Mouse (Mus musculus): ENCODE measurements around the gene Rora.

Rora gene

DNA sequence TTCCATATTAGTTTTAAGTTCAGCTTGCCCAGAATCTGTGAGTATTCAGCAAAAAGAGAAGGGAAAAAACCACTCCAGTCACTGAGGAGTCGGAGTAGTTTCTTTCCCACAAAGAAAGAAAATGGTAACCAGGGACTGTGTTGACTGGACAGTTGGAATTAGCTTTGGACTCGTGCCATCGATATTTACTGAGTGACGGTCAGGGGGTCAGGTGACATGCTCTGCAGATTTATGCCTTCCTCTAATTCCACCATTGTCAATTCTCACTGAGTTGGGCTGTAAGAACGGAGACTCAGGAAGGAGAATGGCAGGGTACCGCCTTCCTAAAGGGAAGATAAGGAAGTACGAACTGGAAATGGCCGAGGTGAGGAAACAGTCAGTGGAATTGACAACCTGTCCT, 670.2 kb downstream of the Rora start:
- DNase-seq: no peak

DNA sequence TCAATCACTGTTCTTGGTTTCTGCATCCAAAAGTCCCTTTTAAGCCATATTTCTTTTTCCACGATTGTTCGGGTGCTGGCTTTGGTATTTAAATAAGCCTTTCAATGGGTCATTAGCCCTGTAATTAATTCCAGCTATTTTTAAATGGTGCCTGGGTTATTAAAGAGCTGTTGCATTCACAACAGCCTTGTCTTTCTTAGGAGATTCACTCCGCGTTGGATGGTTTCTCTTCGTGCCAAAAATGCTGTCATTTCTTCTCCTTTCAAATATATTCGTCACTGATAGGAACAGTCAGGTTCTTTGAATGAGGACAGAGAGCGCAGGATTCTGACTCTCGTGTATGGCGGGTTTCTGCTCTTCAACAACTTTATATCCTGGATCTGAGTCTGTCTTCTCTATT, 673.5 kb downstream of the Rora start:
- no peak for DNase-seq

DNA sequence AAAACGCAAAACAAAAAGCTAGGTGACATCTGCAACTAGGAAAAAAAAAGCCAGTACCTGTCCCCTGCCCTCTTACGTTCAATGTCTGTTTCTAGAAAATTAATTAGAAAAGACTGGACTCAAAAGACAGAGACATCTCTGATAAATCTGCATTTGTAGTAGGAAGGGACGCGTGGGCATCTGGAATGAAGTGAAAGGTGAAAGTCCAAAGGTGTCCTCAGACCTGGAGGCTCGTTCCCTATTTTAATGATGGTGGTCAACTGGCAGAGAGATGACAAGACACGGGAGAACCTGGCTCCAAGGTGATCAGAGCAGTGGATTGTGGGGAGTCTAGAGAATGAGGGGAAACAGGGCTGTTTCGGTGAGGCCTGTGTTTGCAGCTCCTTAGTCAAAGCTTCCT, 674.0 kb downstream of the Rora start:
- DNase-seq: no peak

DNA sequence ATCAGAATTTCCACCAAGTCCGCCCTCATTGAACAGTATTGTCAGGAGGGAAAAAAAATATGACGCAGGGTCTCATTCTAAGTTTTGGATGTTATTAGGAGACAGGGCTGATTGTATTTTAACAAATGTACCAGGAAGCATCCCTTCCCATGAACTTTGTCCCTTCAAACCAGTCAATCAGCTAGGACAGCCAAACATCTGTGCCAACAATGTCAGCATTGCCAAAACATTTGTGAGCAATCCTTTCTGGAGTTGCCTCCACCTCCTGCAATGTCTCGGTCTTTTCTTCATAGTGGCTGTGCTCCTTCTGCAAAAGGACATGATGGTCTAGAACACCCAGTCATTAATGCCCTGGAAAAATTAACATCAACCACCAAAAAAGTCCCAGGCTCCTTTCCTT, 678.2 kb downstream of the Rora start:
- no peak for DNase-seq

DNA sequence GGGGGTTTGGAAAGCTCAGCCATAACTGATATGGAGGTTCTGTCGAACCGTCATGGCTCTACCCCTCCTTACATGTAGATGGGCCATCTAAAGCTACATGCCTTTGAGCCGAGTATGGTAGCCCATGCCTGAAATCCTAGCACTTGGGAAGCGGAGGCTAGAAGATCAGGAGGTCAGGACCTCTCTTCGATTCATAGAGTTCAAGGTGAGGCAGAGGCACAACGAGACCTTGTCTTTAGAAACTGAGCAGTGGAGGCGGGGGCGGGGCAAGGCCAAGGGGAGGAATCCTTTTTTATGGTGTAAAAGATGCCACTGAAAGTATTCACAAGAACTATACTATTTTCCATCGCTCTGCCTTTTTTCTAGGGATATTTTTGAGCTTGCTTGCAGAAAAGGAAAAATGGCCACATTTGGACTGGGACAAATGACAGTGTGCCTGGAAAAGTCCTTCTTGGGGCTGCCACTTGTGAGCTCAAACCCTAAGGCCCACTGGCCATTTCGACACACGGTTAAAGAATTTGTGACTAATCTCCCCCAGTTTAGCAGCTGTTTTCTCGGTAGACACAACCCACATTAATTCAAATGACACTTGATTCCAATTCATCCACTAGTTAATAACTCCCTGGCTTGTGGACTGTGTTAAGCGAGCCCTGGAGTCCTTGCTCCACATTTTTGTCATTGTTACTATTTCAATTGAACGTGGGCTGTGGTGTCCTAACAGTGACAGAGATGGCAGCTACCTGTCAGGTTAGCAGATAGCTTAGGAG, 679.4 kb downstream of the Rora start:
- no peak for DNase-seq

DNA sequence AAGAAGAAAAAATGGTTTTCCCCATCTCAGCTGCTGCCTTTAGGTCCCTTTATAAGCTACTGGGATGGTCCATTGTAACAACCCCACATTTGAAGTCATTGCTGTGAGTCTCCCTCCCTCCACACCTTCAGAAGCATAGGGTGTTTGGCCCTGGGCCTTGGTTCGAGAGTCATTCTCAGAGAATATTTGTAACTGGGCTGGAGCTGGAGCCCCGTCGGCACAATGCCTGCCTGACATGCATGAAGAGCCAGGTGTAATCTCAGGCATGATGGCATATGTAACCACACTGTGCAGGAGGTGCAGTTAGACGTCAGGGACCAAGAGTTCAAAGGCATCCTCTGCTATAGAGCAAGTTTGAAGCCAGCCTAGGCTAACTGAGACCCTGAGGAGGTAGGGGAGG, 680.1 kb downstream of the Rora start:
- no peak for DNase-seq

DNA sequence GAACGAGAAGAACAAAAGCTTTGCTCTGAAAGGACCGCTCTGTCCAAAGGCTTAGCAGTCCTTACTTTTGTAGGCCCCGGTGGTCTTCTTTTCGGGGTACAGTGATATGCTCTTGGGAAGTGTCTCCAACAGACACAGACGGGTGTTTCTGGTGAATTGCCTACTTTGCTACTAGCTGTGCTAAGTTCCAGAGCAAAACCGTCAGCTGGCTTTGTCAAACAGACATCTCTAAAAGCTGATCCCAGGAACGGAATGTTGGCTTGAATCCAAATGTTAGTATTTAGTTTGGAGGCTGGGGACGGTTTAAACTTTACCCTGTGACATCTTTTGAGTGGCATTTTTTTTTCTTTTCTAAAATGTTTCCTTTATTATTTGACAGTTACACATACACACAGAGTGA, 680.5 kb downstream of the Rora start:
- no peak for DNase-seq

DNA sequence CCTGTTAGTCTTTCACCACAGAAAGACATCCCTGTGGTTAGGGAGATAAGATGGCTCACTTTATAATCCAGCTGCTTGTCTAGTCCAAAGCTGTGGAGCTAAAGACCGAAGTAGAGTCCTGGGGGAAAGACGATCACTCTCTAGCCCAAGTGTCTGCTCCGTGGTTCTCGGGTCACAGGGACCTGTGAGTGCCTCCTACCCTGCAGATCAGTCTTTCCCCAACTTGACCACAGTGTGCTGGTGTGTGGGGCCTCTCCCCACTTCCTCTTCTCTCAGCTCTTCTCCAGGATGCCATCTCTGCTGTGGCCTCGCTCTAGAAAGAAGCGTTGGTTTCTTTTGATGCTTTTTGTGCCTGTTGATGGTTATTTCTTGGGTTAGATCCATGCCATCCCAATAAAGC, 682.5 kb downstream of the Rora start:
- no peak for DNase-seq

DNA sequence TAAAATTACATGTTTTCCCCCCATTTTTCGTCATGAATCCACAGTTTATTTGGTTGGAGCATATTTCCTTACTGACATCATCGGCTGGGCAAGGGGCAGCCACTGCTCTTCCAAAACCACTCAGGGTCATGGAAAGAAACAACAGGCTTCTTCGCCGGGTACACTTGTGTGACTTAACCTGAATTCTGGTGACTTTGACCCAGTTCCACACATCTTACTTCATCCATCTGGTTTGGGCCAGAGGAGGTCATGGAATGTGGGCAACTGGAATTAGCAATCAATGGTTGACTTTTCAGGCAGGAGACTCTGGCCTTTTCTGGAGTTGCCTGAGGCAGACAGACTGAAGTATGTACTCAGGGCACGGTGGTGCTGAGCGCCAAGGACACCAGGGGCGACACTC, 685.6 kb downstream of the Rora start:
- DNase-seq: no peak

DNA sequence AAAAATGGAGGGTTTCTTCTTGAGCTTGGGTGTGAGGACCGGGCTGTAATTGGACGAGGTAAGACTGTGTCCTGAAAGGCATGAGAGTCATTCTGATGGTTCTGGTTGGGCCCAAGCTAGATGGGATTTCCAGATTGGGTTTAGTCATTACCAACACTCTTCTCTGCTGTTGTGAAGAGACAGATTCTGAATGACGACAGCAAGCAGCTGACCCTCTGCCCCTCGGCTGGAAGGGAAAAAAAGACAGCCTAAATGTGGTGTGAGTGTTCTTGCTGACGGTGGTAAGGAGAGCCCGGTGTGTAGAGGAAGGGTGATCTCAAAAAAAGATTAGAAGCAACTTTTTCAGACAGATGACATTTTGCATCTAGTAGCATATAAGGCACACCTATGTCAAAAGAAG, 686.2 kb downstream of the Rora start:
- DNase-seq: no peak

DNA sequence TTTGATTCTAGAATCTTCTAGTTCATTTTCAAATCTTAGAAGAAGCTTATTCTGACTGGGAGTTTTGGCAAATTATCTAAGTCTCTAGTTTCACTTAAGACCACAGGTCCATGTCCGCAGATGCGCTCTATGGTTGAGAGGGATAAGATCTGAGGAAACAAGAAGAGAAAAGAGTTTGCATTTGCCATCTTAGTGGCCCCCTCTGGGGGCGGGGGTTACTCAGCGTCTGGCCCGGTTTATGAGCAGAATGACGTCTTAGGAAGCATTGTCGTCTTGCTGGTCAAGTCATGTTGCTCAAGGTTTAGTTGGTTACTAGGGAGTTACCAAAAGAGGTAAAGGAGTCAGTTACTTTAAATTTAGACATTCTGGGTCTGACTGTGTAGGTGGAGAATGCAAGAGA, 686.8 kb downstream of the Rora start:
- DNase-seq: no peak

DNA sequence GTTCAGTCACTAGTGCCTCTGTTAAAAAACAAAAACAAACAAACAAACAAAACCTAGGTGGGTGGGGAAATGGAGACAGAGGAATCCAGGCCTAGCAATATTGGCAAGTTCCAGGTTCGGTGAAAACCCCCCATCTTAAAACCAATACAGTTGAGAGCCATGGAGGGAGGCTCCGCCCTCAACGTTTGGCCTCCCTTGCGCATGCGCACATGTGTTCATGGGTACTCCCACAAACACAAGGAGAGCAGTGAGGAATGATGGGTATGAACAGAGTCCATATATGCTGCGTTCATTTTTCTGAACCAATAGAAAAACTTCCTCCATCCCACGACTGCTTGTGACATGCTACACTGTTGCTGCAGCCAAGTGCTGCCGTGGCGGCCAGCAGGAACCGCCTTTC, 690.3 kb downstream of the Rora start:
- DNase-seq: no peak

DNA sequence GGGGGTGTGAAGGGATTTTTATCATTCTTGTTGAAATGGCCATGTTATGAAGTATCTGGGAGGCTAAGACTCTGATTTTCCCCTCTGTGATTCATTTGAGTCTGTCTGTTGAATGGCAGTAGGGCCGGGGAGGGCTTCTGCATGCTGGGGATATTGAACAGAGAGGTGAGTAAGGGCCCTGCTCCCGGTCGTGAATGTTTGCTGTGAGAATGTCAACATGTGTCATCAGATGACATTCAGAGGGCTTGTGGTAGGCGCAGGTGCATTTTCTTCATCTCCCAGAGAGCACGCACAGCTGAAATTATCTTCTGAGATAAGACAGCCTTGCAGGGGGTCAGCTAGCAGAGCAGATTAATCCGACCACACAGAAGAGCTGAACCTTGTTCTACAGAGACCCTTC, 692.0 kb downstream of the Rora start:
- no peak for DNase-seq

DNA sequence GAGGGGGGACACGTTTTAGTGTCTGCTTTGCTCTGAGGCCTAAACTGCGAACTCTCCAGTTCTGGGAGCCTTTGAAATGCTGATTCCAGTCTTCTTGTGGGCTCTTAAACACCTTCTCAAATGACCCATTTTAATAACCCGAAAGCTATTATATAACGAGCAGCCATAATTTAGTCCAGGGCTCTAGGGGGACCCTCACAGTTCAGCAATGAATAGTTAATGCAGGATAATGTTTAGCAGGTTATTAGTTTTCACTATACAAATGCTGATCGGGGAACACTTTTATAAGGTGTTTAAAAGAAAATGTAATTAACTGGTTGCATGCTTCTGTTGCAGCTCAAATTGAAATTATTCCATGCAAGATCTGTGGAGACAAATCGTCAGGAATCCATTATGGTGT, 694.2 kb downstream of the Rora start:
- no peak for DNase-seq

DNA sequence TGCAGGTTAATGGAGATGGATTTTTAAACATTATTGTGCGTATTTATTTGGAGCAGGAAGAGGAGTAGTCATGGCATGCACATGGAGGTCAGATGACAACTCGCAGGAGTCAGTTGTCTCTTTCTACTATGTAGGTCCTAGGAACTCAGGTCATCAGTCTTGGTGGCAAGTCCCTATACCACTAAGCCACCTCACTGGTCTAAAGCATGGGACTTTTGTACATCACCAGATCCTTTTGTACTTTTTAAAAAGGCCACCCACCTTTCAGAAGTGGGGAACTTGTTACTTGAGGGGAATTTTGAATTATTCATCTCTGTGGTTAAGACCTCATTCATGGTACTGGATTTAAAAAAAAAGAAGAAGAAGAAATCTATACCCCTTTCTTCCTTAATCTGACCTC, 696.0 kb downstream of the Rora start:
- no peak for DNase-seq

DNA sequence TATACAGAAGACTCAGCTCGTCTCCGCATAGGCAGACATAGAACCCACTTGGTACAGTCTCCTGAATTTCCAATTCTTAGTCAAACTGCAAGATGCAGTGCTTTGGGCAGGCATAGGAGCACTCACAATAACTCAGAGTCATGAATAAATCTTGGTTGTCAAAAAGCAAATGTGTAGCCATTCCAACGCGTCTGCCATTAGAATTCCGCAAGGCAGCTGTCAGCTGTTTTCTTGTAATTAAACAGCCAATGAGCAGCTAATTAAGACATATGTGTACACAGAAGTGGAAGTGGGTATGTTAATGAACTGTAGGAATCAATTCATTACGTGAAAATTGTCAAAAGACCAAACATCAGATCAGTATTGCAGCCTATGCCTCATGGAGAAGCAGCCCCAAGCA, 700.6 kb downstream of the Rora start:
- DNase-seq: no peak

DNA sequence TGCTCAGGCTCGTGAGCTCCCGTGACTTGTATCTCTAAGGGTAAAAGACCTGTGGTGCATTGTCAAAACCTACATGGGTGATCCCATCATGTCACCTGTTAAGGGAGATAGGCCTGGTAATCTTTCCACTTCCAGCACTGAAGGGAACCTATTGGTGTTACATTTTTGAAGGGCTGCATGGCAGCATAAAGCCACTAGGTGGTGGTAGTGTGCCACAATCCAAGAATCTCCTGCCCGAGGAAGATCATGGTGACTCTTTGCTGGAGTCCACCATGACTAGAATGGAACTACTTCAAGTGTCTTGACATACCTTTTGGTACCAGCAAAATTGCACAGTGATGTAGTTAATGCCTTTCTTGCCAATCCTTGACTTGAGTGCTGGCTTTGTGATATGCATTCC, 704.2 kb downstream of the Rora start:
- peak; percentile 50 to 68 for DNase-seq

DNA sequence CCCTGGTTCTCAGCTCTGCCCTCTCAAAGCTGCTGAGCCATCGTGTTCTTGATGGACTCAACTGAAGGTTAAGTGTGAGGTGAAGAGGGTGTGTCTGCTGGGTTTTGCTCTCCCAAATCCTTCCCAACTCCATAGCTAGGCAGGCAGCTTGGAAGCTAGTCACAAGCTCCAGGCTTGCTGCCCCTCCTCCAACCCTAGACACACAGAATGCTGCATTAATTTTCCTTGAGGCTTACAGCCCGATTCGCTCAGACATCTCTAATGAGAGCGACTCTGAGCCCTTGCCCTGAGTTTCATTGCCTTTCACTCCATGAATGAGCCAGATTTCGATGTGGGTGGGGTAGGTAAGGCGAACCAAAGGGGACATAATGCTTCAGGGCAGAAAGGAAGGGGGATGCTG, 705.2 kb downstream of the Rora start:
- no peak for DNase-seq

DNA sequence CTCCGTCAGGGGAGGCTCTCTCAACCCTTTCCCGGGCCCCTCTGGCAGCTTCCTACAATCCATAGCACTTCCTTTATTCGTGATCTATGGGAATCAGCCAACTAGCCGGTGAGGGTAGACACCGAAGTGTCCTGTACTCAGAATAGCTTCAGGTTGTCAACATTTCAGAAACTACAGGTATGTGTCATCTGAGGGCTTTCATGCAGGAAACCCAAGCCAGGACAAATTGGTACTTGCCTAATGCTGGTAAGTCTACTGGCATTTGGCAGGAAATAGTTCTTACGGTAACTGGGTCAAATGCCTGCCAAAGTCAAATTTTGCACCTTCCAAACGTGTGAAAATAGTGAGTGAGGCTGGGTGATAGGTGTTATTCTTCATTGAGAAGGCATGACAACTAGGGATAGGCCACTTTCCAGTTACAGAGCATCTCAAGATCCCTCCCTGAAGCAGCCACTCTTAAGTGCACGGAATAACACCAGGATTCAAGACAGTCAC, 708.4 kb downstream of the Rora start:
- no peak for DNase-seq

DNA sequence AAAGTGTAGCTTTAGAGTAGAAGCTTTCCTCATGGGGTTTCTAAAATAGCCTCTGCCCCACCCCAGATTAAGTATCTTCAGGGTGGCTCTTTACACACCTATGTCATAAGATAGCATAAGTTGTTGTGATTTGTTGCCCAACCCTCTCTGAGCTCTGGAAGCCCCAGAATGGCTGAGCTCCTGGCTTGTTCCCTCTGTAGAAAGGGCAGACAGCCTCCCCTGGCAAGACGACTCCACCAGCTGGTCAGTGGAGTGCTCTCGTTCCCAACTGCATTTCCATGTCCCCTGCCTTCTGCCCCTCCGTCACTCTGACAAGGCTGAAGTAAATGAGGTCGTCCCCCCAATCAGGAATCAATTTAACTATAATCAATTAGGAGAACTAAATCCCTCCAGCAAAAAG, 709.2 kb downstream of the Rora start:
- DNase-seq: peak; percentile 43 to 56

DNA sequence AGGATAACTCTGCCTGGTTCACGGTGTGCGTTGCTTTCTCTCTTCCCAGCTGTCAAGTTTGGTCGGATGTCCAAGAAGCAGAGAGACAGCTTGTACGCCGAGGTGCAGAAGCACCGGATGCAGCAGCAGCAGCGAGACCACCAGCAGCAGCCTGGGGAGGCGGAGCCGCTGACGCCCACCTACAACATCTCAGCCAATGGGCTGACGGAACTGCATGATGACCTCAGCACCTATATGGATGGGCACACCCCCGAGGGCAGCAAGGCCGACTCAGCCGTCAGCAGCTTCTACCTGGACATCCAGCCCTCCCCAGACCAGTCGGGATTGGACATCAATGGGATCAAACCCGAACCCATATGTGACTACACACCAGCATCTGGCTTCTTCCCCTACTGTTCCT, 710.5 kb downstream of the Rora start:
- no peak for DNase-seq

DNA sequence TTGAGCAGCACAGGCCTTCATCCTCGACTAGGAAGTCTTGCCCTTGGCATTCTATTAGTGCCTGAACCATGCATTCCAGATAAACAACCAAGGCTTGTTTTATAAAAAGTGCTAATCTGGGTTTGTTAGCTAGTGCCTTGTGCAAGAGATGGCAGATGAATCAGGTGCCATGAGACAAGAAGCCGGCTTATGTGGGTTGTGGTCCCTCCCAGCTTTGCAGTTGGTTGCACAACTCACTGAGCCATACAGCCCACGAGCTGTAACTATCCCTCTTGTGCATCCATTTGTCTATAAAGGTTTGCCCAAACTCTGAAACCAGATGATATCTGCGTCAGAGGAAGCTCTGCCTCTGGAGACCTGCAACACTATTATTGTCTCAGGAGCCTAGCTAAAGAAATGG, 713.5 kb downstream of the Rora start:
- no peak for DNase-seq

DNA sequence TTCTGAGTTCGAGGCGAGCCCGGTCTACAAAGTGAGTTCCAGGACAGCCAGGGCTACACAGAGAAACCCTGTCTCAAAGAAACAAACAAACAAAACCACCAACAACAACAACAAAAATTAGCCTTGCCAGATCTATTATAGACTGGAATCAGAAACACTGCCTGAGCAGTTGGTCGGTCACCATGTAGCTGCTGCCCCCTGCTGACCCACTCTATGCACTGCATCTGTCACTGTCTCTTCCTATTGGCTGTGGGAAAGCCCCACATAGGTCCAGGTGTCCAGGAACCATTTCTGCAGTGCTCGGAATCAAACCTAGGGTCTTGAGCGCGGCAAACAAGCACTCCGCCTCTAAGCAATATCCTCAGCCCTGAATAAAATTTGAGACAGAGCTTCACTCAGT, 714.5 kb downstream of the Rora start:
- DNase-seq: peak; percentile 84 to 88

DNA sequence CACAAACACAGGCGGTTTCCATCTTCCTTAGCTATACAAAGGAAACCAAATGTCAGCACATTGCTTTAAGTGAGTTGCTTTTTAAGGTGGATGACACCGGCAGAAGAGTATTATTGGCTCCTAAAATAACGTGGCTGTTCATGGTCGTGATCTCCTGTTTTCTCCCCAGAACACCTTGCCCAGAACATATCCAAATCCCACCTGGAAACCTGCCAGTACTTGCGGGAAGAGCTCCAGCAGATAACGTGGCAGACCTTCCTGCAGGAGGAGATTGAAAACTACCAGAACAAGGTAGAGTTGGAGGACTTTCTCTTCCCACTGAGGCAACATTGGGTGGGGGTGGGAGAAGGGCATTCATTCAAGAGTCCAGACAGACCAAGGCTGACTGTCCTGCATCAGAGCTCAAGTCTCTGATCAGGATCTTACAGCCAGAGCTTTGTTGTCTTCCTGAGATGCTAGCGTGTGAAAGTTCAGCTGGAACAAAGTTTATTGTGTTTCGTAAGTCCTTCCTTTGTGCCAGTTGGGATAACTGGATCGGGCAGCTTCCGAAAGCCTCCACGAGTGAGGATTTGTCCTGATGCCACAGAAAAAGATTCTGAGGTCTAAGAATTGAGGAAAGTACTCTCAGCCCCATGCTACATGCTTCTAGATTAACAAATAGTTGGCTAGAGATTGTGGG, 717.6 kb downstream of the Rora start:
- peak; percentile 48 to 54 for DNase-seq

DNA sequence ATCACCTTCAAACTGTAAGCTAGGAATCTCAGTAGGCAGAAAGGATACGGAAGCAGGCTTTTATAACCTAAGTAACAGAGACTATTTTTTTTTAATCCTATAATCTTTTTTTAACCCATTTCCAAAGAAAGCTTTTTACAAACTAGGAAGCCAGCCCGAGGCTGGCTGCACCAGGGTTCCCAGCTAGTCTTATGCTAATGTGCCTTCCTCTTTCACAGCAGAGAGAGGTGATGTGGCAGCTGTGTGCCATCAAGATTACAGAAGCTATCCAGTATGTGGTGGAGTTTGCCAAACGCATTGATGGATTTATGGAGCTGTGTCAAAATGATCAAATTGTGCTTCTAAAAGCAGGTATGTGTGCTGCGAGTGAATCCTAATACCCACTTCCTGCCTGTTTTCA, 719.3 kb downstream of the Rora start:
- no peak for DNase-seq
